Mouse (Mus musculus): ENCODE measurements around the gene Itgb5.

Gene Itgb5

DNA sequence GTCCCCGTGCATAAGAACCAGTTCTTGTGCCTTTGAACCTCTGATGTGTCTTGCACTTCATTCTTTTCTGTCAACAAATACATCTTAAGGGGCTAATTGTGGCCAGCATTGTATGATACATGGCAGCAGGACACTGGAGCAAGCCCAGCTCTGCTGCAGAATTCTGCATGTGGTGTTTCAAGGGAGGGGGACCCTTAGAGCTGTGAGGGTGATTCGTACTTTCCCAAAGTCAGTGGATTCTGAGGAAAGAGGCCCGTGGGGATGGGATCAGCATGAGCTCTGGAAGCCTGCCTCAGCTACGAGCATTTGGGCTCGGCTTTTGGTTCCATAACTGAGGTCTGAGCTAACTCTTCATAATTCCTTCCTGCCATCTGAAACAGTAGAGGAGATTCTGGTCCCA, 75.1 kb downstream of the Itgb5 start:
- DNase-seq (ENCODE audit: extremely low read depth, low read depth): no peak

DNA sequence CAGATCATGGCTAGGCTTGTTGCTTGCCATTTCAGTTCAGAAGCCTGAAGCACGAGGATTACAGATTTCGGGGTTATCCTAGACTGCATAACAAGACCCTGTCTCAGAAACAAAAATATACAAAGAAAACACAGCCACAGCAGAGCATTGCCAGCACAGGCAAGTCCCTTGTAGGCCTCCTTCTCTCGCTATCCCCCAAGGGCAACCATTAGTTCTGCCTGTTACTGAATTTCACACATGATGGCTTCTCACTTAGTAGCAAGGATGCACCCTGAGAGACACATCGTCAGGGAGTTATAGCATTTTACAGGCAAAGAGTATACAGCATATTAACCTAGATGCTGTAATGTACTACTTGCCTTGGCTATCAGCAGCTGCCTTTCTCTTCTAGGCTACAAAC, 78.8 kb downstream of the Itgb5 start:
- no peak for DNase-seq (ENCODE audit: extremely low read depth, low read depth)

DNA sequence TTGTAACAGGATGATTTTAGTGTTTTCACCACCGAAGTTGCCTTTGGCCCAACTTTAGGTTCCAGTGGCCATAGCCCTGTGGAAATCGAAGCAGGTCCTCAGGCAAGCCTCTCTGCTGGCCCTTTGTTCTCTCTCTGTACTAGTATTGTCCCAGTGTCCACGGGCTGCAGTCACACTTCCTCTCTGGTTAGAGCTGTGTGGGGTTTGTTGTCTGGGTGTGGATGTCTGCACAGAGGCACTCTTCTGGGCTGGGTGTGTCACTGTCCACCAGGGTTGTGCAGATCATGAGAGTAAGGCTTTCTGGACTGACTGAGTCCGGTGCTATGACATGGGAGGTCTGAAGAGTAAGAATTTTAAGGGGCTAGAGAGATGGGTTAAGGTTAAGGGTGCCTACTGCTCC, 85.5 kb downstream of the Itgb5 start:
- no peak for DNase-seq (ENCODE audit: extremely low read depth, low read depth)

DNA sequence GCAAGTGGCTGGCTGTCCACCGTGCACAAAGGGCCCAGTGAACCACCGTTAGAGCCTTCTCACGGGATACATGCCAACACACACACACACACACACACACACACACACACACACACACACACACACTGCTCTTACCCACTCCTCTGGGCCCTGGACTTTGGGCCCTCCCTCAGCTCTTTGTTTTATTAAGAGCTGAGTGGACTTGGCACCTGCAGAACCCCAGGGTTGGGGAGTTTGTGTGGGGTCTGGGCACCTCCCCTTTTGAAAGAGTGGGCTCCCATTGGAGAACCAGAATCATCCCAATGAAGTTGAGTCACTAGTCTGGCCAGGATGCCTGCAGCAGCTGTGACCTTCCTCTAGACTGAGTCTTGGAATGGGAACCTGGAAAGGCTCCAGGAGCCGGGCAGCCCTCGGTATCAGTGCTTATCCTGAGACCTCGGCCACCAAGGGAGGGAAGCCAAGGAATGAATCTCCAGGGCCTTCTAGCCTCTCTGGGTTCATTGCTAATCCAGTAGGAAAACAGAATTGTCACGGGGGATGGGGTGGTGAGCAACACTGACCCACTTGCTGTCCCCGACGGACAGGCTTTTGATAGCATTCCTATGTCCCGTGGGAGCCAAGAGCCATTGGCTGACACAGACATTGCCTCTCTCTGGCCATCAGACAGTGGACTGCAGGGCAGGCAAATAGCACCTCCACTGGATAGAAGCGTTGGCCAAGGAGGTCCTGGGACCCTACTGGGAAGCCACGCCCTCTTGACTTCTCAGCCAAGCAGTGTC, 87.2 kb downstream of the Itgb5 start:
- no peak for DNase-seq (ENCODE audit: extremely low read depth, low read depth)

DNA sequence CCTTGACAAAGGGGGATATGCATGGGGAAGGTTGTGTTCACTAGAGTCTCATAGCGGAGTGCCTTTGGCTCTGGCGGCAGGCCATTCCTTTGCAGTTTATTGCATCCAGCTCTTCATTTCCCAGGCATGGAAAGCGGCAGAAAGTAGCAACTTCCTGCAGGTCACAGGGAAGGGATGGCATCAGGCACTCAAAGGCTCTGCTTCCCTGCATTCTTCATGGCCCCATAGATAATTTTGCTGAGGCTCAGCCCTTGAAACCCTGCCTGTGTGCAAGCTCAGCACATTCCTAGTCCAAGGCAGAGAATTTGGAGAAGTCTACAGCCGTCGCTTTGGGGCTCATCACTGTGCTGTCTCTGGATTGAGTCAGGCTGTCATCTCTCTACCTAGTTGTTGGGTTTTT, 87.9 kb downstream of the Itgb5 start:
- no peak for DNase-seq (ENCODE audit: extremely low read depth, low read depth)

DNA sequence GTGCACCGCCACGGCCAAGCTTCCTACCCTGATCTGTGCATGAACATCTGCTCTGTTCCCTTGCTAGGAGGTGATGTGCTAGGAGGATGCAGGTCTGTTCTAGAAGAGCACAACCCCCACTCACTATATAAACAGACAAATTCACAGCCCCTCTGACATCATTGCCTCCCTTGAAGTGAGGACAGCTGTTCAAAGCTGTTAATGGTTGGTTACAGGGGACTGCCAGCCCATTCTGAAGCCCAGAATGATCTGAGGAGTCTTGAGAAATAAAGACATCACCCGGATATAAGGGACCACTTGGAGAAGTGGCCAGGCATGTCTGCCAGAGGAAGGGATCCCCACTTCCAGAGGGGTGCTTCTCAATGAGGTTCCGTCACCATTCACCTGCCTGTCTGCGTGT, 88.5 kb downstream of the Itgb5 start:
- DNase-seq (ENCODE audit: extremely low read depth, low read depth): no peak

DNA sequence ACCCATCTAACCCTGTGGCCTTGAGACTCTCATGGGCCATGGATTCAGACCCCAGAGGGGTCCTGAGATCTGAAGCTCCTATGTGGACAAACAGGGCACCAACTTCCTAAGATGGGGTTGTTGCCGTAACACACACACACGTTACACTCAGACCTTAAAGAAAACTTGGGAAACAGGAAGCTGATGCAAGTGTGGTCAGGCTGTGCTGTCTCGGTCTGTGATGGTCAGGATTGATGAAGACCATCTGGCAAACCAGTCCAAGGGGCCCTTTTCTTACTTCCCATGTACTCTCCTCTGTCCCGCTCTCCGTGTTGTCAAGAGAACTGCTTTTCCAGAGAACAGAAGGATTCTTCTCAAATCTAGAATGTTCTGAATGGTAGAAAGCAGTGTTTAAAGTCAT, 92.0 kb downstream of the Itgb5 start:
- DNase-seq (ENCODE audit: extremely low read depth, low read depth): no peak

DNA sequence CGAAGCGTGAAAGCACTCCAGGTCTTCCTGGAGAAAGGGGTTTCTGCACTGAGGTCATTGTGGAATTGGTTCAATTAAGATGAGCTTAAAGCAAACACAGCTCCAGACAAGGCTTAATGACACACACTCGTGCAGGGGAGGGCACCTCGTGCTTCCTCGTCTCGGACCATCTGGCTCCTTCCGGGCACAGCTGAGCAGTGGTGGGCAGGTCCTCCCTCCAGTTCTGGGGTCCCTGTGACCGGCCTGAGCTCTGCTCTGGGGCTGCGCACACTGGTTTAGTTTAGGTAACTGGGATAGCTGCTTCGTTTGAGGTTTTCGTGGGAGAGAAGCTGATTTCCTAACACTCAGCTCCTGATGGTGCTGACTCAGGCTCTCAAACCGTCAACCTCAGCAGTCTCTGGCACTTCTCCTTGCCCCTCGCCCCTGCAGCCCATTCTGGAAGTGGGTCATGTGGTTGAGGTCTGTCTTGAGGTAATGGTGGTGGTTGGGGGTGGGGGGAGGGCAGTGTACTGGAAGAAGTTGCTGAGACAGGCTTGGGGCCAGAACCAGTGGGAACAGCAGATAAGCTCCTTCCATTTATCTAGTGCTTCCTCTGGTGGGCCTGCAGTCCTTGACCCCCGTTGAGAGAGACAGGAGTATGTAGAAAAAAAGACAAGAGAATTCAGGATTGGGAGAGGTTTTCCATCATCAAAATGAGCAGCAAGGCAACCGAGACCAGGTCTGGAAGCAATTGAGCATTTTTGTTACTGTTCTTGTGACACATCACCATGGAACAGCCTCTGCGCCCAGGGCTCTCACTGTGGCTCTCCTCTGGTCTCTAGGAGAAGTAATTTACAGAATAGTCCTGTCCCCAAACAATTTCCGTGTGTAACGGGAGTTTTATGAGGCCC, 92.9 kb downstream of the Itgb5 start:
- peak; percentile 60 for DNase-seq (ENCODE audit: extremely low read depth, low read depth)

DNA sequence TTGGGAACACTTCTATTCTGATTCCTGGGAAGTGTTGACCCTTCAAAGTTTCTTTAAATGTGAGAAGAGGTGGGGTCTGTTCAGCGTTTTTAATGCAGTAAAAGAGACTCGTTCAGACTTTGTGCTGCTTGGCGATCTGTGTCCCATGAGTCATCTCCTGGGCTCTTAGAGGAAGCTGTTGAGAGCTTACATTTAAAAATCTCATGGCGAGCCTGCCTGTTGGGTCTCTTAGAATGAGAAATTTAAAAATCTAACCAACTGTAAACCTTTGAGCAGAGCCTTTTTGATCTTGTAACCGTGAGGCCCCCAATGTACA, 93.5 kb downstream of the Itgb5 start:
- DNase-seq (ENCODE audit: extremely low read depth, low read depth): peak; percentile 34

DNA sequence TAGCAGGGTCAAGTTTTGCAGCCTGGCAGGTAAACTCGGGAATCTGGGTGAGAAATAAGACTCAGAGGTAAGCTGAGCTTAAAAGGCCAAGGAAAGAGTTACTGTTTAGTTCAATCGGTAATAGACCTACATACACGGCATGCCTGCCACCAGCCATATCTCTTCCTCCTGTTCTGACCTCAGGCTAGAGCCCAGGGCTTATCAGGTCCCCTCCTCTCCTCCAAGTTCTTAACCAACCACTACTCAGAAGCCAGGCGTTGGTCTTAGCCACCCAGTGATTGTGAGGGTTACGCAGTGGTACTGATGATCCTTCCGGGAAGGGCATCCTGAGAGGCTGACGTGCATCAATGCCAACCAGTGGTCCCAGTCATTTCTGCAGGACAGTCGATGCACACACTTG, 94.3 kb downstream of the Itgb5 start:
- peak; percentile 68 for DNase-seq (ENCODE audit: extremely low read depth, low read depth)

DNA sequence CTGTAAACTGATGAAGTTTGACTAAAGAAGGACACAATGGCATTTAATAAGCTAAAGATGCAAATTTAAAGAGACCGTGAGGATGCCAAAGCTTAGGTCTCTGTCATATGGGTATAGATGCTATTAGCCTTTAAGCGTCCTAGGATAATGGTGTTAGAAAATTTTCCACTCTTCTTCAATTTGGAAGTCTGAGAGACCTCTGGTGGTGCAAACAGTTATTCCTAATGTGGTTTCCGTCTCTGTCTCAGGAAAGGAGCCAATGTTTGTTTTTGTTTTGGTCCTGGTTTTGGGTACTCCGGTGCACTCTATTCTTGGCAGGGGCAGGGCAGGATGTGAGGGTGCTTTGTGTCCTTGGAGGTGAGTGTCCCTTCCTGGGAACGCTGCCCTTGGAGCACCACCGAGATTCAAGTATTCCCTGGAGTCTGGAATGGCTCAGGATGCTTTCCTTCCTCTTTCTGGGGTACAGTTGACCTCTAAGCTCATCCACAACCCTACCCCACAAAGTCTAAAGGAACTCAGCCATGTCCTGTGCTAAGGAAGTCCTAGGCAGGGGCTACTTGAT, 97.9 kb downstream of the Itgb5 start:
- no peak for DNase-seq (ENCODE audit: extremely low read depth, low read depth)

DNA sequence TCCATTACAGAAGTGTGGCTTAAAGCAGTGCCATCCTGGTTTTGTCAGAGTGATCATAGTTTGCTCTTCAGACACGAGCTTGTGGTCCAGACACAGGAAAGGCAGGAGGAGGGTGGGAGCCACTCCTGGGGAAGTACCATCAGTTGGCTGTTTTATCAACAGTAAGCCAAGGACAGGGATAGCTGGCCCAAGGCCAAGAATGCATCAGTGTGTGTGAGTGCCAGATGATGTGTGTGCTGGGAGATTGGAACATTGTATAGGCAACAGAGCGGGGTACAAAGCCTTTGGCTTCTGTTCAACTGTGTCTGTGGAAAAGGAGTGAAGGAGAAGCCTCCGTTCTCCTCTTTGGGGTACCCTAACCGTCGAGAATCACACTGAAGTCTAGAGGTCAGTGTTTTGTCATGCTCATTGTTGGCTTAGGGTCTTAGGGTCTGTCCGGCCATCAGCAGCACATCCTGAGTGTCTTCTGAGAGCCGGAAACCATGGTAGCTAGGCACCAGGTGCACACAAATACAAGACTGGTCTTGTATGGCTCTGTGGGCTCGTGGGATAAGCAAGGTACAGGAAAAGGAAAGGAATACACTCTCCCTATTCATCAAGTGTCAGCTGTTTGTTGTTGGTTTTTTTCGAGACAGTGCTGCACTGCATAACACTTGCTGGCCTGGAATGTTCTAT, 99.5 kb downstream of the Itgb5 start:
- no peak for DNase-seq (ENCODE audit: extremely low read depth, low read depth)

DNA sequence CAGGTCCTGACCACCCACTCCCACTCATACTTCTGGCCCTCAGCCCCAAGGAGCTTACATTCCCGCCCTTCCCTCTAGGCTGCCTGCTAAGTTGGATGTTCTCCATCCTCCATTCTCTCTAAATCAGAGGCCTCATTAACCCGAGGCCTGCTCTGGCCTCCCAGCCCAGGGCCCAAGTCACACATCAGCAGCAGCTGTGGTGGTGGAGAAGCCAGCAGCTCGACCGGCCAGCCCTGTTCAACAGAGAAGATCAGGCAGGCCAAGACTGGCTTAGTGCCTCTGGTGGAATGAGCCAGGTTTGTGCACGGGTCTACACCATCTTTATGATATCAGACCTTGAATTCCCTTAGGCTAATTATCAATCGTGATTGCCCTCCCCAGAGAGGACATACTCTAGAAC, 101.3 kb downstream of the Itgb5 start:
- no peak for DNase-seq (ENCODE audit: extremely low read depth, low read depth)

DNA sequence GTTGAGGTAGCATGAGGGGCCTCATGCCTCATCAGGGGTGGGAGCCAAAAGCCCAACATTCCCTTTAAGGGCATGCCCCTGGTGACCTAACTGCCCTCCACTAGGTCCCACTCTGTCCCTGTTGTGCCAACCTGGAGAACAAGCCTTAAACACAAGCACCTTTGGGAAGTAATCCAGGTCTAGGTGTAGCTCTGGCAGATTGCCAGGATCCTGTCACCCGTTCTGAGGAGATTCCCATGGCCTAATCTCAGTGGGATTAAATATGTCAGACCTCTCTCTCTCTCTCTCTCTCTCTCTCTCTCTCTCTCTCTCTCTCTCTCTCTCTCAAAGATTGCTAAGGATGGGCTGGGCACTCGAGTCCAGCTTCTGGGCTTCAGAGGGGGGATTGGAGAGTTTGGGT, 102.2 kb downstream of the Itgb5 start:
- DNase-seq (ENCODE audit: extremely low read depth, low read depth): no peak

DNA sequence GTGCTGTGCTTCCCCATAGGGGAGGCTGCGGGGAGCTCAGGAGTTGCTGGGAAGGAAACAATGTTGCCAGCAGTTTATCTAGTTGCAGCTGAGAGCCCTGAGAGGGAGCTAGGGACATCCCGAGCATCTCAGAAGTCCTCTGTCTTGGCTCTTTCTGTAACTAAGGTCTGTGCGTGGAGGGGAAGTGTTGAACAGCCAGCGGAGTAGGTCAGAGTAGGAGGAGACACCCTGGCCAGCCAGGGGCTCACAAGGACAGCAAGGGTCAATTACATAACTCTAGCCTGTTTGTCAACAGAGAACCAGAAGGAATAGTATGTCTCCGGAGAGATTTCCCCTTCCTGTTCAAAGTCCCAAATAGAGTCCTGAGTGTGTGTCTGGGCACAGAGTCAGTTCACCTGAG, 102.7 kb downstream of the Itgb5 start:
- no peak for DNase-seq (ENCODE audit: extremely low read depth, low read depth)

DNA sequence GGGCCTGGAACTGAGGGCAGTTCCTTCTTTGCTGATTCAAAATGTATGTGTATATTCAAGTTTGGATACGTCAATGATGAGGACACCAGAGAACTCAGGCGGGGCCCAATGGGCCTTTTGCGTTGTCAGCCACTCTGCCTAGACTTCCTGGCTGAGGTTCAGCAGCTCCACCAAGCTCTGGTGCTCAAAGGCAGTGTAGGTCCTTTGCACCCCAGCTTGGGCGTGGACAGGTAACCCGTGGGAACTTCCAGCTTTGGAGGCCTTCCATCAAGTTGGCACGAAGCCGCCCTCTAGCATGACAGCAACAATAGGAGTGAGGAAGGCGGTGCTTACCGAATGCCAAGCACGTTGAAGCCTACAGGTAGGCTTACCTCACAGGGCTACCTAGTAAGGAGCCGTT, 103.9 kb downstream of the Itgb5 start:
- no peak for DNase-seq (ENCODE audit: extremely low read depth, low read depth)

DNA sequence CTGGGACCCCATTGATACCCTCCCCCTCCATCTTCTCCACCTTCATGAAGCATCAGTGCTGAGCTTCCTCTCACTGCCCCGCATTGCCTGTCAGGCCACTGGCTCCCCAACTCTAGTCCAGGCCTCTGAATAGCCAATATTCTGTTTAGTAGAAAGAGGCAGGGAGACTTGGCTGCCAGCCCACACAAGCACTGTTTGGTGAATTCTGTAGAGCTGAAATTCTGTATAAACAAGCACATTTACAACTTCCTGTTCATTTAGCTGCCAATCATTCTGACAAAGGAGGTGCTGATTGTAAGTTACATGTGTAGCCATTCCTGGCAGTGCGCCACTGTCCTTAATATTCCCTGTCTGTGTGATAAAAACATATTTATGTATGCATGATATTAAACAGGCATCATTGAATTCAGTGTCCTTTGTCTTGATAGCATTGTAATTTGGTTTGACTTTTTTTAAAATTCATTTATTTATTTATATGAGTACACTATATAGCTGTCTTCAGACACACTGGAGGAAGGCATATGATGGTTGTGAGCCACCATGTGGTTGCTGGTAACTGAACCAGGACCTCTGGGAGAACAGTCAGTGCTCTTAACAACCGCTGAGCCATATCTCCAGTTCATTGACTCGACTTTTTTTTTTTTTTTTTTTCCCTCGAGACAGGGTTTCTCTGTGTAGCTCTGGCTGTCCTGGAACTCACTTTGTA, 105.4 kb downstream of the Itgb5 start:
- no peak for DNase-seq (ENCODE audit: extremely low read depth, low read depth)

DNA sequence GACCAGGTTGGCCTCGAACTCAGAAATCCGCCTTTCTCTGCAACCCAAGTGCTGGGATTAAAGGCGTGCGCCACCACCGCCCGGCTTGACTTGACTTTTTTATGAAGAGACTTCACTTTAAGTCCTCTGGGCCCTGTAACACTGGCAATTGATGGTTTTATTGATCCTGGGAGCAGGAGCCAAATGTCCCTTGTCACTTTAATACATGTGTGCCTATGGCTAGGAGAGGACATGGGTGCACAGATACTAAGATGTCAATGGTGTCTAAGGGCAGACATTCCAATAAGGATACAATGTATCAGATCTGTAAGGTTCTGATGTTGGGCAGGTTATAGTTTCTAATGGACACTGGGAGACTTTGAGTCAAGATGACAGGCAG, 105.9 kb downstream of the Itgb5 start:
- DNase-seq (ENCODE audit: extremely low read depth, low read depth): no peak

DNA sequence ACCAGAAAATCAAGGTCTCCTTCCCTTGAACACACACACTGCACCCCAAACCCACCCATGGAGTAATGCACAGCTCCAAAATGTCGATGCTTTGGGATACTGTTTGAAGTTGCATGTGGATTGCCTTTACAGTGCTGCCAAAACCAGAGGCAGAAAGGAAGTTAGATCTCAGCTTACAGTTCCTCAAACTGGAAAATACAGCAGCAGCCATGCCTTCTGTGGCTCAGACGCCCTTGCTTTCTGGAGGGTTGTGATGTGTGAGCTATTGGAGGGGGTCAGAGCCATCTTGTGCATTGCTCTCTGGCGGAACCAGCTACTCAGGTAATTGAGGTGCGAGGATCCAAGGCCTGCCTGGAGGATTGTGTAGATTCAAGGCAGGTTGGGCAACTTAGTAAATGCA, 107.4 kb downstream of the Itgb5 start:
- no peak for DNase-seq (ENCODE audit: extremely low read depth, low read depth)

DNA sequence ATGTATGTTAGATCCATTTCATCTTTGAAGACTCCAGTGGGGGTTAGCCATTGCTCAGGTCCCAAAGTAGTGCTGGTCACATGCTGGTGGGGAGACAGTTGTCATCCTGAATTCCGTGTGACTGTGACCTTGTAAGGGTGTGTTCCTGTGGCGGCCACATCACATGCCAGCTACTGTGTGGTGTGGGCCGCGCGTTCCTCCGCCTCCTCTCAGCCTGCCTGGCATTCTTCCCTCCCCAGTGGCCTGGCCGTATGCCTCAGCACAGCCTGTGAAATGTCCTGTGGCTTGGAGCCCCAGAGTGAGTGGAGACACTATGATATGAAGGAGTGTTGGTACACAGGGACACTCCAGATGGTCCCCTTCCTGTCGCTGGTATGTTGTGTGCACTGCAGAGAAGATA, 108.1 kb downstream of the Itgb5 start:
- DNase-seq (ENCODE audit: extremely low read depth, low read depth): no peak

DNA sequence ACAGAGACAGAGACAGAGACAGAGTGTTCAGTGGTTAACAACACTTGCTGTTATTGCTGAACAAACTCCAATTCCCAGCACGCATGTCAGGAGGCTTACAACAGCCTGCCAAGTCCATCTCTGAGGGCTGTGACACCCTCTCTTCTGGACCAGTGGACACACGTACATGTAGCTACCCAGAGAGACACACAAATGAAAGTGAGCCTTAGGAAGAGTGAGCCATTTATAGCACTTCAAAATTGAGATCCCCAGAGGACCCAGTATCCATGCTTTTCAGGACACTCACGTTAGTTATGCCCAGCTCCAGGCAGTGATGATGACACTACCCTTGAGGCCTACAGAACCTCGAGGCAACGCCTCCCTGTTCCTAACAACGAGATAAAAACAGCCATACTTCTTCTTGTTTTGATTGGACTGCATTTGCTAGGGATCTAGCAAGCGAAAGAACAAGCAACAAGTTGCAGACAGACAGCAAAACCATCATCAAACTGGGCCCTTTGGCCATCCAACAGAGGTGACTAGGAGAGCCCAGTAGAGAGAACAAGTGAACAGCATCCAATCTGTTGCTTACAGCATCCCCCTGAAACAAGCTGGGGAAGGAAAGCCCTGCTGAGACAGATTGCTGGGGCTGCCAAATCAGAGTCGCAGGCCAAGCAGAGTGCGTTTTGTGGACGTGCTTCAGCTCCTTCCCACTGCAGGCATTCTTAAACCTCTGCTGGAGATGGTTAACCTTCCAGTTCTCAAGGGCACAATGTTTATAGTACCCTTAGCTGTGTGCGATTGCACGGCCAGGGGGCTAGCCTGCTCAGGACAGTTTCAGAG, 109.1 kb downstream of the Itgb5 start:
- no peak for DNase-seq (ENCODE audit: extremely low read depth, low read depth)

All from MEL-GATA-1-ER (cell line).